Mouse (Mus musculus) forebrain, postnatal 0 days (tissue): ENCODE measurements at regions not wholly inside any gene's neighbourhood (a gene's known extent, or its start where the extent isn't known, plus 50 kb on each side); places are given as distances from the start of the nearest gene placed in this dataset.

Experiments used
- ATAC-seq: fragments of 200-750 bp; cut with Nextera tagmentation; 2 replicates; pipeline ENCODE4 v1.8.0; 2017; ENCODE audit warnings: mild to moderate bottlenecking, moderate library complexity
- DNase-seq: peaks from one replicate; pipeline ENCODE4 v3.0.0-alpha.2; 2015
- H3K27ac ChIP-seq: fragments of 300-500 bp; sonication (generic); 2 replicates; pipeline ENCODE4 v1.5.1; 2014; ENCODE audit warnings: low read depth, mild to moderate bottlenecking, antibody characterized with exemption, low read length, moderate library complexity, mixed read lengths
- H3K27me3 ChIP-seq: fragments of 300-500 bp; sonication (generic); 2 replicates; pipeline ENCODE4 v1.6.1; 2014; ENCODE audit warnings: mild to moderate bottlenecking, low read length, mixed read lengths; ENCODE audit not compliant: insufficient read depth
- H3K36me3 ChIP-seq: fragments of 300-500 bp; sonication (generic); 2 replicates; pipeline ENCODE4 v1.6.1; 2014; ENCODE audit warnings: mild to moderate bottlenecking, moderate library complexity; ENCODE audit not compliant: insufficient read depth
- H3K4me1 ChIP-seq: fragments of 300-500 bp; sonication (generic); 2 replicates; pipeline ENCODE4 v1.6.1; 2014; ENCODE audit warnings: antibody characterized with exemption; ENCODE audit not compliant: insufficient read depth
- H3K4me2 ChIP-seq: fragments of 300-500 bp; sonication (generic); 2 replicates; pipeline ENCODE4 v1.6.1; 2014; ENCODE audit warnings: low read depth, mild to moderate bottlenecking, moderate library complexity
- H3K4me3 ChIP-seq: fragments of 300-500 bp; sonication (generic); 2 replicates; pipeline ENCODE4 v1.5.1; 2014; ENCODE audit warnings: low read depth, low read length, mixed read lengths
- H3K9ac ChIP-seq: fragments of 300-500 bp; sonication (generic); 2 replicates; pipeline ENCODE4 v1.6.1; 2014; ENCODE audit warnings: mild to moderate bottlenecking
- H3K9me3 ChIP-seq: fragments of 300-500 bp; sonication (generic); 2 replicates; pipeline ENCODE4 v1.6.1; 2016; ENCODE audit warnings: low read length
- CTCF ChIP-seq: sonication (generic); IDR thresholded peaks from 2 replicates; pipeline ENCODE4 v1.5.1; 2016; ENCODE audit warnings: antibody characterized with exemption, control low read depth, low read depth
- WGBS: fragments of 180-500 bp; shearing (Covaris S2); extraction: QIAGEN DNeasy Blood & Tissue Kit; methylation state at CpG from one replicate; pipeline ENCODE4 v1.1.7; 2014; 5-methylcytosine and 5-hydroxymethylcytosine counted together

DNA sequence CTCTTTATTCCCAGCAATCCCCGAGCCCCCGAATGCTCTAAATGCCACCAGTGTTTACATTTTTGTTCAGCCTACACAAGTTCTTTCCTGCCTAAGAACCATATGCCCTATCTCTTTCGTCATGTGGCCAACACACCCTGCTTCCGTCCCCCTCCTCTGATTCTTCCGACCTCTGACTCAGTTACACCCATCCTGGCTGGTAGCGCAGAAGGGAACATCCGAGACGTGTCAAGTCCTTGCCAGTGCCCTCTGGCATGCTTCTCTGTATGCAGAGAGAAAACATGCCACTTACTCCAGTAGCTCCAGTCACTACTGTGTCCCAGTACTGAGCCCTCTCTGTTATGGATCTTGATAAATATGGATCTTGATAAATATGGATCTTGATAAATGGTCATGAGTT, 149.3 kb upstream of the Rpl34 start:
- DNase-seq (no peak), ATAC-seq (no peak)
- WGBS: 86% methylated on average over 8 of the region's 8 CpGs
- no peaks in the 10 kb centered on the region for H3K36me3 ChIP-seq
- H3K4me2 ChIP-seq: no peak overlapping the region
- no peak overlapping the region for H3K4me3 ChIP-seq
- no peak overlapping the region for H3K27ac ChIP-seq
- H3K27me3 ChIP-seq: no peaks in the 10 kb centered on the region
- no peak overlapping the region for H3K9ac ChIP-seq
- TF ChIP-seq CTCF: no peak
- H3K4me1 ChIP-seq: no peaks in the 10 kb centered on the region
- no peaks in the 10 kb centered on the region for H3K9me3 ChIP-seq

DNA sequence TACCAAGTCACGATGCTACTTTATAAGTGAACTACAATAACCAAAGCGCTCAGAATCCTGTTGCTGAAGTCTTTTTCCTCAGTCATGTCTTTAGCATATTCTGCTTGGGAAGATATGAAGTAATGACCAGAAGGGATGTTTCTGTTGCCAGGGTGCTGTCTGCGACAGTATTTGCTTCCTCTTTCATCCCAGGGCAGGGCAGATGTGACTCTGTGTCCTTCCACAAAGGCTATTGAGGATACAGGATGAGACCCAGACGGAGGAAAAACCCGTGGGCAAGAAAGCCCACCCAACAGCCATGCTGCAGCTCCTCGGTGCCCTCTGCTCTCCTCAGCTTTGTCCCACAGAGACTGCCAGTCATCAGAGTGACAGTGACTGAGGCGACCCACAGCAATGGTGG, 148.6 kb upstream of the Rpl34 start:
- 89% methylated on average over 7 of the region's 7 CpGs for WGBS

DNA sequence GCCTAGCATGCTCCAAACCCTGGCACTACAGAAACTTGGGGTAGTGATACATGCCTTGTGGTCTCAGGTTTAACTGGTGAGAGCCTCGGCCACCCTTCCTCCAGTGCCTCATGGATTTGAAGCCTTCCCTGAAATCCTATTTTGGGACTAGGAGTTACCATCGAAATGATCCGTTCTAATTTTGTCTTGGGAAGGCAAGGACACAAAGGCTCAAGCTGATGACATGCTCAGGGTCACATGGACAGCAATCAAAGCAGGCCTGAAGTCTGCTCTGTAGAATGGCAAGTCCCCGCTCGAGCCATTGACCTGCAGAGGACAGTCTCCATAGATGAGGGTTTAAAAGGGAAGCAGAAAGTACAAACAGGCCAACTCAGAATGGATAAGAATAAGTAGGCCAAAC, 147.8 kb upstream of the Rpl34 start:
- TF ChIP-seq CTCF: no peak
- Histone ChIP-seq H3K4me3 (no peak overlapping the region), H3K36me3 (no peaks in the 10 kb centered on the region), H3K27me3 (no peaks in the 10 kb centered on the region), H3K9me3 (no peaks in the 10 kb centered on the region), H3K27ac (no peak overlapping the region), H3K4me2 (no peak overlapping the region), H3K9ac (no peak overlapping the region), H3K4me1 (no peaks in the 10 kb centered on the region)
- ATAC-seq: no peak
- WGBS: 93% methylated on average over 5 of the region's 5 CpGs
- DNase-seq: no peak

More for the DNA sequence above, 148.6 kb upstream of the Rpl34 start:
- H3K27me3 ChIP-seq: no peaks in the 10 kb centered on the region
- H3K9ac ChIP-seq: no peak overlapping the region
- ATAC-seq (no peak), DNase-seq (no peak)
- no peaks in the 10 kb centered on the region for H3K9me3 ChIP-seq
- H3K4me3 ChIP-seq: no peak overlapping the region
- H3K27ac ChIP-seq: no peak overlapping the region
- no peaks in the 10 kb centered on the region for H3K36me3 ChIP-seq
- no peak overlapping the region for H3K4me2 ChIP-seq
- no peak for TF ChIP-seq CTCF
- H3K4me1 ChIP-seq: no peaks in the 10 kb centered on the region

DNA sequence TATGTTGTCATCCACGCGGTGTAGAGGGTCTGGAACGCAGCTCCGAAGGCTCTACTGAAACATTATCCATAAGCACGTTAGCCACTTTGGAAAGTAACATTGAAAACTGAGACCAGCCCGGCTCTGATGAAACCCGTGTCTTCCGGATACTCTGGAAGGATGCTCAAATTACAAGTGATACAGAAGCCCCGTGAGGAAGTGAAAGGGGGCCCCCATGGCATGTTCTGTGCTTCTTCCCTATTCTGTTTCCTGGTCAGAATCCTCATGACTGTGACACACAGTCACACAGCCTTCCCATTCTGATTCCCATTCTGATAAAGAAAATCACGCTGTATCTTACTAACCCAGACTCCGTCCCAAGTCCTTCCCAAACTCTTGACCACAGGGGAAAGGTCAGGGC, 143.5 kb upstream of the Rpl34 start:
- H3K4me1 ChIP-seq: no peaks in the 10 kb centered on the region
- DNase-seq (no peak), ATAC-seq (no peak)
- H3K4me3 ChIP-seq: no peak overlapping the region
- TF ChIP-seq CTCF: no peak
- no peaks in the 10 kb centered on the region for H3K36me3 ChIP-seq
- no peak overlapping the region for H3K4me2 ChIP-seq
- H3K27ac ChIP-seq: no peak overlapping the region
- no peaks in the 10 kb centered on the region for H3K27me3 ChIP-seq
- H3K9me3 ChIP-seq: no peaks in the 10 kb centered on the region
- WGBS: 93% methylated on average over 11 of the region's 11 CpGs
- no peak overlapping the region for H3K9ac ChIP-seq

DNA sequence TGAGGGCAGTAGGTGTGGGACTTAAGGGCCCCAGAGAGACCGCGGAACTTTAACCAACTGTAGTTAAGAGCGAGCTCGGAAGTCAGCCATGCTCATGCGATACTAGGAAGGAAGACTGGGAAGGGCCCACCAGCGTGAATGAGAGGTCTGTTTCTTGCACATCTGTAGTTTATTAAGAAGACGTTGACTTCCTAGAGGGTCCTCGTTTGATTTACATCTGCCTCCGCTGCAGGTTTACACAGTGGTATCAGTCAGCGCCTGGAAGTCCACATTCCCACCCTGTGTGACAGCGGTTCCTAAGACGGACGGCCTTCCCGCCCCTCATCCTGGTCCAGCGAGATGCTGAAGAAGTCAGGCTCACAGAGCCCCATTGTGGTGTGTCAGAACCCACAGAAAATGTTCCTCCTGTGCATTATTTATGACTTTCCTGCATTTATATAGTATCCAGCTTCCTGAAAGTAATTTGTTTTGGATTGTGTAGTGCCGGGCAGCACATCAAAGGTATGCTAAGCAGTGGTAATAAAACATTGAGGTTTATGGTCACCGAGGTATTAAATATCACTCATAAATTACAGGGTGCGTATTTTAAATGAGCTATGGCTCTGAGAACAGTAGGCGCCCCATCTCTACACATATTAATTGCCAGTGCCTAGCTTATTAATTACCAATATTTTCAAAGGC, 136.9 kb upstream of the Rpl34 start:
- no peak for ATAC-seq
- Histone ChIP-seq H3K27ac (no peak overlapping the region), H3K36me3 (no peaks in the 10 kb centered on the region), H3K27me3 (no peaks in the 10 kb centered on the region), H3K4me3 (no peak overlapping the region), H3K4me1 (no peaks in the 10 kb centered on the region), H3K9ac (no peak overlapping the region), H3K9me3 (no peaks in the 10 kb centered on the region), H3K4me2 (no peak overlapping the region)
- DNase-seq: no peak
- 79% methylated on average over 19 of the region's 19 CpGs for WGBS
- TF ChIP-seq CTCF: no peak

DNA sequence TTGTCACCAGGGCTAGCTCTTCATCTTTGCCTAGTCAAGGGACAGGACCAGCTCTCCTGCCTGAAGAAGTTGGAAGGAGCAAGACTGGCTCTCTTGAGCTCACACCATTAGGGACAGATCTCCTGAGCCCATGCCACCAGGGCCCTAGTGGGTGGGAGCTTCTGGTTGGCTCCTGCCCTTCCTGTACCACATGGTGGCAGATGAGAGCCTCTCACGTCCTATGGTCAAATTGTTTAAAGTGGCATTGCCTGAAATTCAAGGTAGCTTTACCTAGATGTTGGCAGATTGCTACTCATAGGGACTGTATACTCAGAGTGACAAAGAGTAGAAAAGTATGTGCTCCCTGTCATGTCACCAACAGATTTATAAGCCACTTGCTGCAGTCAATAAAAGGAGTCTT, 134.6 kb upstream of the Rpl34 start:
- H3K9ac ChIP-seq: no peak overlapping the region
- H3K4me1 ChIP-seq: no peaks in the 10 kb centered on the region
- no peak overlapping the region for H3K27ac ChIP-seq
- ATAC-seq (no peak), DNase-seq (no peak)
- no peaks in the 10 kb centered on the region for H3K36me3 ChIP-seq
- no peaks in the 10 kb centered on the region for H3K9me3 ChIP-seq
- 76% methylated on average over 1 of the region's 1 CpGs for WGBS
- H3K4me2 ChIP-seq: no peak overlapping the region
- no peak for TF ChIP-seq CTCF
- H3K27me3 ChIP-seq: no peaks in the 10 kb centered on the region
- no peak overlapping the region for H3K4me3 ChIP-seq

DNA sequence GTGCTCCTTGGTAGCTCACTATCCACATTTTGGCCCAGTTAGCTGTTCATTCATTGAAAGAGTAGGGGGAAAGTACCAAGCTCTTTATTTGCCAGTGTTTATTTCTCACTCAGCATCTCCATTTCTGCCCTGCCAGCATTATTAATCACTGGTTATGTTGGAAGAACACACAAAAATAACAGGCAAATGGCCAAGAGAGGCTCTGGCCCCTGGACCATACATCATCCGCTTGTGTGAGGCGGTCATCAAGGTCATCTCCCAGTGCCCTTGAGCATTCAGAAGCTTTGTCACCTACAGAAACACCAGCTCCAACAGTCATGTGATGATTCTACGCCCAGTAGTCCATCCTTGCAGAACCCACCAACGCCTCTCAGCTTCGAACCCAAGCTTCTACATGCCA, 133.2 kb upstream of the Rpl34 start:
- Histone ChIP-seq H3K4me1 (no peaks in the 10 kb centered on the region), H3K9ac (no peak overlapping the region), H3K27me3 (no peaks in the 10 kb centered on the region), H3K4me3 (no peak overlapping the region), H3K4me2 (no peak overlapping the region), H3K36me3 (no peaks in the 10 kb centered on the region), H3K9me3 (no peaks in the 10 kb centered on the region), H3K27ac (no peak overlapping the region)
- WGBS: 94% methylated on average over 5 of the region's 5 CpGs
- TF ChIP-seq CTCF: no peak
- no peak for ATAC-seq
- DNase-seq: no peak
